Mouse (Mus musculus) limb, embryonic 12.5 days (tissue): ENCODE data around the gene Zbtb11. TPM values are rescaled to one million over a fixed set of nuclear protein-coding genes. Genes with fewer than 3 reads are reported as not detected.

Experiments used
- ATAC-seq: fragments of 200-750 bp; cut with Nextera tagmentation; 2 replicates; pipeline ENCODE4 v1.8.0; 2017; ENCODE audit warnings: low read depth, moderate TSS enrichment; ENCODE audit not compliant: insufficient number of reproducible peaks, insufficient read depth, low FRiP score, low TSS enrichment
- H3K27ac ChIP-seq: fragments of 300-500 bp; sonication (generic); 2 replicates; pipeline ENCODE4 v1.5.1; 2016; ENCODE audit warnings: mild to moderate bottlenecking, moderate library complexity
- H3K27me3 ChIP-seq: fragments of 300-500 bp; sonication (generic); 2 replicates; pipeline ENCODE4 v1.6.1; 2016; ENCODE audit warnings: mild to moderate bottlenecking, moderate library complexity
- H3K36me3 ChIP-seq: fragments of 300-500 bp; sonication (generic); 2 replicates; pipeline ENCODE4 v1.6.1; 2016; ENCODE audit warnings: mild to moderate bottlenecking, moderate library complexity
- H3K4me1 ChIP-seq: fragments of 300-500 bp; sonication (generic); replicated peaks from 2 replicates; pipeline ENCODE4 v1.6.1; 2016
- H3K4me2 ChIP-seq: fragments of 300-500 bp; sonication (generic); 2 replicates; pipeline ENCODE4 v1.6.1; 2016; ENCODE audit warnings: mild to moderate bottlenecking, moderate library complexity
- H3K4me3 ChIP-seq: fragments of 300-500 bp; sonication (generic); replicated peaks from 2 replicates; pipeline ENCODE4 v1.5.1; 2016; ENCODE audit warnings: mild to moderate bottlenecking
- H3K9ac ChIP-seq: fragments of 300-500 bp; sonication (generic); replicated peaks from 2 replicates; pipeline ENCODE4 v1.6.1; 2016; ENCODE audit warnings: mild to moderate bottlenecking, moderate library complexity
- H3K9me3 ChIP-seq: fragments of 300-500 bp; sonication (generic); 2 replicates; pipeline ENCODE4 v1.6.1; 2016; ENCODE audit warnings: mild to moderate bottlenecking, moderate library complexity
- WGBS: fragments of 180-500 bp; shearing (Covaris S2); methylation state at CpG from one replicate; pipeline ENCODE4 v1.1.7; 2016; 5-methylcytosine and 5-hydroxymethylcytosine counted together
- polyA plus RNA-seq: library from polyadenylated mRNA; unstranded; fragments of >200 nt; fragmentation: Nextera tagmentation; extraction: Ambion mirVana; gene quantifications from 2 replicates; pipeline ENCODE4 v1.2.1, GENCODE M21; 2016

The Zbtb11 gene
- polyA plus RNA-seq, 1 experiment from 2014 or later = 22.7 TPM

DNA sequence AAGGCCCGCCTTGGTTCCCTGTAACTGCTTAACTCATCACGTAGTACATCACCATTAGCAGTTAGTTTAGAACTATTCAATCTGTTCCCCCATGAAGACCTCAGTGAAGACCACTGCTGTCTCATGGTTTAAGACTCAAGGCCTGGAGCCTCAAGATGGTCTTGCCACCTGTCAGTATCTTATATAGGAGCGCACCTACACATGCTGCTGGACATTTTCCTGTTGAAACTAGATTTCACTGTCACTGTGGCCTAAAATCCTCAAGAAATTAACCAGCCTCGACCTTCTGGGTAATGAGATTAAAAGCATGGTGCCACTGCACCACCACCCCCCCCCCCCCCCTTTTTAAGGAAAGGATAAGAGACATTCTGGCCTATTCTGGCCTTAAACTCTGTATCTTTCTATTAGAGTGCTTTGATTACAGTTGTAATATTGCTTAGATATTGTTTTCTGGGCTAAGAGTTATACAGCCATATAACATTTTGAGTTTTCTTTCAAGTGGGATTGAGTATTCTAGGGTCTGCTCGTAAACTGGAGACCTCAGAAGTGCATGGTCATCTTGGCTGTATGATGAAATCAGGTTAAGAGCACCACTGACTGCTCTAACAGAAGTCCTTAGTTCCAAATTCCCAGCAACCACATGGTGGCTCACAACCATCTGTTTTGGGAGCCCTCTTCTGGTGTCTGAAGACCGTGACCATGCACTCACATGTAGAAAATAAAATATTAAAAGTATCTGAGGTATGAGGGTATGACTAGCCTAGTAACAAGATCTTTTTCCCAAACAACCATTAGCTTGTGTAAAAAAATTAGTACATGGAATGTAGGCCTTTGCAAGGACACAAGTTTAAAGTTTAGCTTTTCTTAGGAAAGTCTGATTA lies 1.7 kb upstream of the Zbtb11 start:
- Histone ChIP-seq H3K9me3 (no peaks in the 10 kb centered on the region), H3K36me3 (peaks cover 44% of the 10 kb centered on the region), H3K4me3 (no peak overlapping the region), H3K27ac (no peak overlapping the region), H3K9ac (no peak overlapping the region), H3K27me3 (no peaks in the 10 kb centered on the region), H3K4me2 (no peak overlapping the region), H3K4me1 (peaks cover 27% of the 10 kb centered on the region)
- WGBS = 84% methylated on average over 6 of the region's 6 CpGs
- ATAC-seq = no peak

DNA sequence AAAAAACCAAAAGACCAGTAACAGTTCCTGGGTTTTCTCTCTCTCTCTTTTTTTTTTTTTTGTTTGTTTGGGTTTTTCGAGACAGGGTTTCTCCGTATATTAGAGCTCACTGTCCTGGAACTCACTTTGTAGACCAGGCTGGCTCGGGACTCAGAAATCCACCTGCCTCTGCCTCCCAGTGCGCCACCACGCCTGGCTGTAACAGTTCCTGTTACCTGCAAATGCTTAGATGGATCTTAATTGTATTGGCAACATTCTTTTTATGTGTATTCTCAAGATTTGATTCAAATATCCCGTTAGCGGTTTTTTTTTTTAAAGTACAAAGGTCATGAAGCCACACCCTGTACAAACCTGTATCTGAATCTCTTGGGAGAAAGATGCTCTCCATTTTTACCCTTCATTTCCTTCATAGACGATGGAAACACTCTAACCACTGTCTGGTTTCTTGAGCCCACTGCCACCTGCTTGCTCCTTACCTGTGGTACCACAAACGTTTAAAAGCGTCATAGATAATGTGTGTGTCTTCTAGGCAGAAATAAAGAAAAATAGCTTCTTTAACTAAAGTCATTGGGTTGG lies 969 bp upstream of the Zbtb11 start:
- Histone ChIP-seq H3K4me1 (peaks cover 23% of the 10 kb centered on the region), H3K27me3 (no peaks in the 10 kb centered on the region), H3K4me2 (peak overlapping the region; percentile 71), H3K27ac (peak overlapping the region; percentile 75; the same call in 1 of the 2 replicates), H3K36me3 (peaks cover 41% of the 10 kb centered on the region), H3K9me3 (no peaks in the 10 kb centered on the region), H3K4me3 (peak overlapping the region; percentile 98), H3K9ac (no peak overlapping the region)
- 55% methylated on average over 10 of the region's 10 CpGs for WGBS
- ATAC-seq = no peak

DNA sequence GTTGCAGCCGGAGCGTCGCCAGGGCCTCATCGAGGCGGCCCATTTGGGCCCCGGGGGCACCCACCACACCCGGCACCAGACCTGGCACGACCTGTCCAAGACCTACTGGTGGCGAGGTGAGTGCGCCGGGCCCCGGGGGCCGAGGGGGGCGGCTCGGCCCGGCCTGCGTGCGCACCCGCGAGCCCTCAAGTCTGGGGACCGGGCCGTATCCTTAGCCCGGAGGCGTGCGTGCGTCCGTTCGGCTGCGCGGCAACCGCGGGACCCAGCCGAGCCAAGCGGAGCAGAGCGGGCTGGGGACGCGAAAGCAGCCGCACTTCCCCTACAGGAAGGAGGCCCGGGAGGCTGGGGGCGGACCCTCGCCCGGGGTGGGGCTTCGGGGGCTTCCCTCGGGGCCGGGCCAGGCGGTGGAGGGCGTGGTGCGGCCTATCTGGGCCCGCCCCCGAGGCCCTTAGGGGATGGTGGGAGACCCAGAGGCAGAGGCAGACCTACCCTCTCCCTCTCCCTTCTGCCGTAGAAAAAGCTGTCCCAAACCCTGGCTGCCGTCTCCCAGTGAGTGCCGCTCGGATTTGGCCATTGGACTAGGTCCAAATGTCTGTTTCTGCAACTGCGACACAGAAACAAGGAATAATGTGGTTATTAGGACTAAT lies 696 bp downstream of the Zbtb11 start:
- peak; percentile 86 for ATAC-seq
- H3K9ac ChIP-seq = peak overlapping the region; percentile 89
- no peaks in the 10 kb centered on the region for H3K9me3 ChIP-seq
- WGBS = under 1% methylated on average over 48 of the region's 55 CpGs
- peaks cover 36% of the 10 kb centered on the region for H3K36me3 ChIP-seq
- H3K4me1 ChIP-seq = peaks cover 23% of the 10 kb centered on the region
- H3K27me3 ChIP-seq = no peaks in the 10 kb centered on the region
- peak overlapping the region; percentile 91 for H3K27ac ChIP-seq
- peak overlapping the region; percentile 98 for H3K4me3 ChIP-seq
- peak overlapping the region; percentile 71 for H3K4me2 ChIP-seq

DNA sequence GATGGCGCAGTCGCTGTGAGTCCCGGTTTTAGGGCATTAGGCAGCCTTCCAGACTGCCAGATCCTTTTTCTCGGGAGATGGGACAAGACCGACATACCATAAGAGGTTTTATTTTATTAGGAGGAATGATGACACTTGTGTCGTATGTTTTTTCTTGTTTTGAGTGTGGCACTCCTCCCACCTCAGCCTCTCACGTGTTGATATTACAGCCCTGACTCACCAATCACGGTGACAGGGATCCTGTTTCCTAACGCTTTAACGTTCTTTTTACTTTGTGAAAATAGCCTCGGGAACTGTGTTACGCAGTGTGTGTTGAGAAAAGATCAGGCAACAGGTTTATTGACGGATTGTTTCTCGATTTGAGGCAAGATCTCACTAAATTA lies 1.2 kb downstream of the Zbtb11 start:
- H3K4me2 ChIP-seq = peak overlapping the region; percentile 71
- no peaks in the 10 kb centered on the region for H3K27me3 ChIP-seq
- H3K9me3 ChIP-seq = no peaks in the 10 kb centered on the region
- peaks cover 22% of the 10 kb centered on the region for H3K4me1 ChIP-seq
- H3K4me3 ChIP-seq = peak overlapping the region; percentile 98
- ATAC-seq = 0 out of 2 replicates have a peak, but pooled peaks have one; percentile 4
- H3K36me3 ChIP-seq = peaks cover 31% of the 10 kb centered on the region
- peak overlapping the region; percentile 89 for H3K9ac ChIP-seq
- 5% methylated on average over 14 of the region's 14 CpGs for WGBS
- peak overlapping the region; percentile 91 for H3K27ac ChIP-seq

DNA sequence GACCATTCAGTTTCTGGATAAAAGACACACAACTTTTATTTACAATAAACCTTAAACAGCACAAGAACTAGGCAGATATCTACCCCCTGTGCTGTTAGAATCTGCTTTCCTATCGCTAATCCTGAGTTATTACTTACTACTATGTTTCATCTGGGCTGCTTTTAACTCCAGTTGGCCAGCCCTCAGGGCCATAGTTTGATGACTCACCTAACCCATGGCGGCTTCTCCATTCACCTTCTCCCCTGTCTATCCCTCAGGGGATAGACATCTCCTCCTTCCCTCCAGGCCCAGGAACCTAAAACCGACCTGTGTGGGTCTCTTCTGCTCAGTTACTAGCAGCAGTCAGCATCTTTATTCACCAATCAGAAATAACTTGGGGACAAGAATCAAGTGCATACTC lies 12.3 kb downstream of the Zbtb11 start:
- Histone ChIP-seq H3K27ac (no peak overlapping the region), H3K4me3 (no peak overlapping the region), H3K4me2 (no peak overlapping the region), H3K4me1 (no peaks in the 10 kb centered on the region), H3K27me3 (no peaks in the 10 kb centered on the region), H3K9ac (no peak overlapping the region), H3K36me3 (peaks cover 69% of the 10 kb centered on the region), H3K9me3 (no peaks in the 10 kb centered on the region)
- ATAC-seq = no peak
- WGBS = 91% methylated on average over 3 of the region's 3 CpGs

DNA sequence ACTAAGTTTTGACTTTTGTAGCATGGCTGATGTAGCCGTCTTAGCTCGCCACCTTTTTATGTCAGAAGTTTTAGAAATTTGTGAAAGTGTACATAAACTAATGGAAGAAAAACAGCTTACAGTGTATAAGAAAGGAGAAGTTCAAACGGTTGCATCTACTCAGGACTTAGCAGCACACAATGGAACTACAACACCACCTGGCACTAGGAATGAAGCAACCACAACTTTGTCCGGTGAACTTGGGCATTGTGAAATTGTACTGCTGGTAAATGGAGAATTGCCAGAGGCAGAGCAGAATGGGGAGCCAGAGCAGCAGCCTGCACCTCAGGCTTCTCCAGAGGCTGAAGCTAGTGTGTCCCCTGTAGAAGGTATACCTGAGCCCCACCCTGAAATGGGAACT lies 16.6 kb downstream of the Zbtb11 start:
- no peak for ATAC-seq
- Histone ChIP-seq H3K27ac (no peak overlapping the region), H3K9ac (no peak overlapping the region), H3K4me1 (no peaks in the 10 kb centered on the region), H3K4me3 (no peak overlapping the region), H3K4me2 (no peak overlapping the region), H3K27me3 (no peaks in the 10 kb centered on the region), H3K9me3 (no peaks in the 10 kb centered on the region), H3K36me3 (peaks cover 69% of the 10 kb centered on the region)
- 92% methylated on average over 4 of the region's 4 CpGs for WGBS

DNA sequence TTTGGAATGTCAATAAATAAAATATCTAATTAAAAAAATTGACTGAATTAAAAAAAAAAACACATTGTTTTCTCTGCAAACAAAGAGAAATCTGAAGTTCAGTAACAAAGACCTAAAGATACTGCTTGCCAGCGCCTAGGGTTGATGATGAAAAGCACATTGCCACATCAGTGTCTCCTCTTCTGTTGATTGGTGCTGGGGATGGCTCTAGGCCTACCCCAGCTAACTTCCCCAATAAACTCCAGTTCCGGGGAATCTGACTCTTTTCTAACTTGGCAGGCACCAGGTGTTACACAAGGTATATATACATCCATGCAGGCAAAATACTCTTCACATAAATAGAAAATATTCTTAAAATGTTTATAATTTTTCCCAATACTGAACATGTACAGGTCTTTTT lies 20.6 kb downstream of the Zbtb11 start:
- no peak overlapping the region for H3K27ac ChIP-seq
- no peak for ATAC-seq
- no peak overlapping the region for H3K4me3 ChIP-seq
- no peak overlapping the region for H3K4me2 ChIP-seq
- no peak overlapping the region for H3K9ac ChIP-seq
- H3K36me3 ChIP-seq = peaks cover 65% of the 10 kb centered on the region
- H3K4me1 ChIP-seq = no peaks in the 10 kb centered on the region
- no peaks in the 10 kb centered on the region for H3K27me3 ChIP-seq
- H3K9me3 ChIP-seq = no peaks in the 10 kb centered on the region
- WGBS = 95% methylated on average over 2 of the region's 2 CpGs

DNA sequence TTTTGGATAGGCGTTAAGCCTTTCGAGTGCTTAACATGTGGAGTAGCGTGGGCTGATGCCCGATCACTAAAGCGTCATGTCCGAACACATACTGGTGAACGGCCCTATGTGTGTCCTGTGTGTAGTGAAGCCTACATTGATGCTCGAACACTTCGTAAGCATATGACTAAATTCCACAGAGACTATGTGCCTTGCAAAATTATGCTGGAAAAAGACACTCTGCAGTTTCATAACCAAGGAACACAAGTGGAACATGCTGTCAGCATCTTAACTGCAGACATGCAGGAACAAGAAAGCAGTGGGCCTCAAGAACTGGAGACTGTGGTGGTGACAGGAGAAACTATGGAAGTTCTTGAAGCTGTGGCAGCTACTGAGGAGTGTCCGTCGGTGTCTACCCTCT lies 33.1 kb downstream of the Zbtb11 start:
- no peaks in the 10 kb centered on the region for H3K27me3 ChIP-seq
- H3K4me2 ChIP-seq = no peak overlapping the region
- no peaks in the 10 kb centered on the region for H3K9me3 ChIP-seq
- H3K27ac ChIP-seq = no peak overlapping the region
- H3K36me3 ChIP-seq = peaks cover 55% of the 10 kb centered on the region
- no peak overlapping the region for H3K9ac ChIP-seq
- 96% methylated on average over 11 of the region's 11 CpGs for WGBS
- no peaks in the 10 kb centered on the region for H3K4me1 ChIP-seq
- no peak for ATAC-seq
- no peak overlapping the region for H3K4me3 ChIP-seq

DNA sequence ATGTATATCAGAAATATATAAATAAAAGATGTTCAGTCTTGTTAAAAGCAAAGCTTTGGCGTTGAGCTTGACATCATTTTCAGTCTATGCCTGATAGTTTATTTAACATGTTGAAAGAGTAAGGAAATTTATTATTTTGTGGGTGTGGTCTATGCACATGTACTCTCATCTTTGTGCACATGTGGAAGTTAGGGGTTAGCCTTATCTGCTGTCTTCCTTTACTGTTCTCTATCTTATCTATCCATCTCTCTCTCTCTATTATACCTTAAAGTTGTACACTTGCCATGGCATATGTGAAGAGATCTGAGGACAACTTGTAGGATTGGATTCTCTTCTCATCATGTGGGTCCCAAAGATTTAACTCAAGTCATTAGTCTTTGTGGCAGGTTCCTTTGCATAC lies 35.2 kb downstream of the Zbtb11 start:
- H3K27me3 ChIP-seq = no peaks in the 10 kb centered on the region
- no peak overlapping the region for H3K4me2 ChIP-seq
- no peak for ATAC-seq

DNA sequence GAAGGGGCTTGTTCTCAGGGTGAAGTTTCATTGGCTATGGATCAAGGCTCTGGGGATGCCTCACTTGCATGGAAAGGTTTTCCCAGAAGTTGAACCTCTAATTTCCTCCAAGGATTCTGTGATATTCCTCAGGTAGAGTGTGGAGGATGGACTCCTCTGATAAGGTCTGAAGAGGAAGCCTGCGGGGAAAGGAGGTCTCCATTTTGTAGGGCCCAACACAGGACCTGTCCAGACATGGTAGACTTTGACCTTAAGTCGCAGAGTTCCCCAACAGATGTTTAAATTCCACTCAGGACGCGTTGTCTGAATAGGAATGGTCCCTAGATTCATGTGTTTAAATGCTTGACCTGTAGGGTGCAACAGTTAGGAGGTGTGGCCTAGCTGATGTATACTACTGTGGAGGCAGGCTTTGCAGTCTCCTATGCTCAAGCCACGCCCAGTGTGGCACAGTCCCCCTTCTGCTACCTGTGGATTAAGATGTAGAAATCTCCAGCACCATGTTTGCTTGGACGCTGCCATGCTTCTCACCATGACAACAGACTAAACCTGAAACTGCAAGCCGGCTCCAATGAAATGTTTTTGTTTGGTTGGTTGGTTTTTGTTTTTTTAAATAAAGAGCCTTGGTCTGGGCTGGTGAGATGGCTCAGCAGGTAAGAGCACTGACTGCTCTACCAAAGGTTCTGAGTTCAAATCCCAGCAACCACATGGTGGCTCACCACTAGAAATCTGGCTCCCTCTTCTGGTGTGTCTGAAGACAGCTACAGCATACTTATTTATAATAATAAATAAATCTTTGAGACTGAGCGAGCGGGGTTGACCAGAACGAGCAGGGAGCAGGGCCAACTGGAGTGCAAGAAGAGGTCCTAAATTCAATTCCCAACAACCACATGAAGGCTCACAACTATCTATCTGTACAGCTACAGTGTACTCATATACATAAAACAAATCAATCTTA lies 39.4 kb downstream of the Zbtb11 start:
- ATAC-seq = no peak
- H3K36me3 ChIP-seq = peaks cover 47% of the 10 kb centered on the region

More for the DNA sequence above, 35.2 kb downstream of the Zbtb11 start:
- 90% methylated on average over 1 of the region's 1 CpGs for WGBS
- Histone ChIP-seq H3K4me1 (no peaks in the 10 kb centered on the region), H3K36me3 (peaks cover 53% of the 10 kb centered on the region), H3K4me3 (no peak overlapping the region), H3K9me3 (peaks cover 5% of the 10 kb centered on the region; the same call in 1 of the 2 replicates), H3K9ac (no peak overlapping the region), H3K27ac (no peak overlapping the region)

More for the DNA sequence above, 39.4 kb downstream of the Zbtb11 start:
- no peaks in the 10 kb centered on the region for H3K4me1 ChIP-seq
- no peaks in the 10 kb centered on the region for H3K27me3 ChIP-seq
- 90% methylated on average over 10 of the region's 10 CpGs for WGBS
- H3K4me2 ChIP-seq = no peak overlapping the region
- peaks cover 5% of the 10 kb centered on the region; the same call in 1 of the 2 replicates for H3K9me3 ChIP-seq
- H3K9ac ChIP-seq = no peak overlapping the region
- H3K27ac ChIP-seq = no peak overlapping the region
- H3K4me3 ChIP-seq = no peak overlapping the region
